Mouse (Mus musculus) adrenal gland, adult 18-20 months (tissue): ENCODE data around the gene Acin1. TPM values are rescaled to one million over a fixed set of nuclear protein-coding genes. Genes with fewer than 3 reads are reported as not detected.

Experiments
- DNase-seq, 2 experiments: peaks; one replicate each; pipeline ENCODE4 v3.0.0; 2021 to 2022; ENCODE audit warnings: low spot score in 2 of 2
- total RNA-seq, 2 experiments: library from RNA; stranded (reverse); gene quantifications; 1 replicate in 1 of 2; 2 replicates in 1 of 2; pipeline ENCODE4 v1.2.3; 2021

The Acin1 gene
- total RNA-seq, 2 experiments from 2014 or later, result 162 to 171 TPM

GRCm38 (mm10) chr14:54699586-54699985 lies 12.9 kb upstream of the Acin1 start:
- DNase-seq, result no peak

- DNase-seq, result no peak
Measured at GRCm38 (mm10) chr14:54698733-54699132, 12.0 kb upstream of the Acin1 start, which contains the start of gene Gm29776. Gene Gm29776, minus strand, starts transcription at chr14:54698833.

GRCm38 (mm10) chr14:54696752-54697151 lies 10.0 kb upstream of the Acin1 start:
- DNase-seq, result no peak

- DNase-seq, result no peak
Measured at GRCm38 (mm10) chr14:54695042-54695441, 8.3 kb upstream of the Acin1 start.

- no peak for DNase-seq
Measured at GRCm38 (mm10) chr14:54687251-54687650, 520 bp upstream of the Acin1 start.

- no peak for DNase-seq
Measured at GRCm38 (mm10) chr14:54686063-54686521, 639 bp downstream of the Acin1 start, which contains the start of gene 1700123O20Rik. Gene 1700123O20Rik, plus strand, starts transcription at chr14:54686216.

- DNase-seq, result no peak
Measured at GRCm38 (mm10) chr14:54685471-54685870, 1.3 kb downstream of the Acin1 start.

- no peak for DNase-seq
Measured at GRCm38 (mm10) chr14:54682396-54682795, 4.3 kb downstream of the Acin1 start.

GRCm38 (mm10) chr14:54678657-54679304 lies 8.0 kb downstream of the Acin1 start:
- DNase-seq, result no peak

- DNase-seq, result no peak
Measured at GRCm38 (mm10) chr14:54676290-54676689, 10.4 kb downstream of the Acin1 start.

GRCm38 (mm10) chr14:54674317-54674716 lies 12.4 kb downstream of the Acin1 start:
- no peak for DNase-seq

GRCm38 (mm10) chr14:54669381-54669780 lies 17.4 kb downstream of the Acin1 start:
- peak; percentile 42 to 55 for DNase-seq

GRCm38 (mm10) chr14:54664477-54665222 lies 22.1 kb downstream of the Acin1 start:
- no peak for DNase-seq

- DNase-seq, result no peak
Measured at GRCm38 (mm10) chr14:54660009-54660408, 26.7 kb downstream of the Acin1 start.

GRCm38 (mm10) chr14:54653496-54653895 lies 33.2 kb downstream of the Acin1 start:
- DNase-seq, result peak; percentile 78 to 80

- DNase-seq, result no peak
Measured at GRCm38 (mm10) chr14:54652787-54653186, 33.9 kb downstream of the Acin1 start.

- no peak for DNase-seq
Measured at GRCm38 (mm10) chr14:54651556-54651955, 35.2 kb downstream of the Acin1 start.

GRCm38 (mm10) chr14:54650621-54651454 lies 35.9 kb downstream of the Acin1 start:
- DNase-seq, result peak; percentile 73 to 74

- no peak for DNase-seq
Measured at GRCm38 (mm10) chr14:54647900-54648299, 38.8 kb downstream of the Acin1 start.

GRCm38 (mm10) chr14:54646898-54647636 lies 39.7 kb downstream of the Acin1 start:
- DNase-seq, result no peak

GRCm38 (mm10) chr14:54646455-54646854 lies 40.3 kb downstream of the Acin1 start:
- DNase-seq, result no peak
